Mouse (Mus musculus): ENCODE data around the gene Grik4. TPM values are rescaled to one million over a fixed set of nuclear protein-coding genes. Genes with fewer than 3 reads are reported as not detected.
"Not testable (repeated sequence)": the region's sequence is repeated elsewhere in the genome, so short reads cannot be mapped to it uniquely, and the experiment has no call there.

The Grik4 gene
- 10.4 and 13.2 TPM in 2 replicates for polyA plus RNA-seq (2015; fragmentation: Nextera tagmentation; extraction: Ambion mirVana)

GRCm38 (mm10) chr9:42943781-42944535 lies at the start of gene Grik4:
Grik4 (minus strand) TSS chr9:42944493.
- Histone ChIP-seq H3K4me1 (replicated peaks) (peaks cover 35% of the 10 kb centered on the region), H3K27ac (replicated peaks) (peak within 1 kb of the TSS; percentile 81), H3K27me3 (peaks cover 6% of the 10 kb centered on the region; the same call in 1 of the 2 replicates), H3K4me2 (peak within 1 kb of the TSS; percentile 90), H3K36me3 (no peaks in the 10 kb centered on the region), H3K9me3 (no peaks in the 10 kb centered on the region), H3K9ac (peak within 1 kb of the TSS; percentile 83), H3K4me3 (peak within 1 kb of the TSS; percentile 78)
- ATAC-seq (ENCODE audit: low FRiP score, low read depth) = peak; percentile 39; the same call in 1 of the 2 replicates
- under 1% methylated on average over 42 of the region's 68 CpGs for WGBS

GRCm38 (mm10) chr9:42993659-42994058 lies 49.4 kb upstream of the Grik4 start:
- Histone ChIP-seq H3K9me3 (no peaks in the 10 kb centered on the region), H3K27me3 (no peaks in the 10 kb centered on the region), H3K36me3 (peaks cover 75% of the 10 kb centered on the region), H3K27ac (replicated peaks) (no peak overlapping the region), H3K4me3 (no peak overlapping the region), H3K4me2 (no peak overlapping the region), H3K4me1 (replicated peaks) (no peaks in the 10 kb centered on the region), H3K9ac (no peak overlapping the region)
- ATAC-seq (ENCODE audit: low FRiP score, low read depth) = no peak
- WGBS = 94% methylated on average over 4 of the region's 4 CpGs

- no peaks in the 10 kb centered on the region for H3K27me3 ChIP-seq
- H3K27ac ChIP-seq (replicated peaks) = no peak overlapping the region
- H3K9me3 ChIP-seq = no peaks in the 10 kb centered on the region
- no peak overlapping the region for H3K4me3 ChIP-seq
- no peak overlapping the region for H3K9ac ChIP-seq
- H3K4me2 ChIP-seq = no peak overlapping the region
- 89% methylated on average over 4 of the region's 4 CpGs for WGBS
- H3K36me3 ChIP-seq = peaks cover 75% of the 10 kb centered on the region
- H3K4me1 ChIP-seq (replicated peaks) = no peaks in the 10 kb centered on the region
- no peak for ATAC-seq (ENCODE audit: low FRiP score, low read depth)
Observed at GRCm38 (mm10) chr9:42987988-42988387, 43.7 kb upstream of the Grik4 start.

DNA sequence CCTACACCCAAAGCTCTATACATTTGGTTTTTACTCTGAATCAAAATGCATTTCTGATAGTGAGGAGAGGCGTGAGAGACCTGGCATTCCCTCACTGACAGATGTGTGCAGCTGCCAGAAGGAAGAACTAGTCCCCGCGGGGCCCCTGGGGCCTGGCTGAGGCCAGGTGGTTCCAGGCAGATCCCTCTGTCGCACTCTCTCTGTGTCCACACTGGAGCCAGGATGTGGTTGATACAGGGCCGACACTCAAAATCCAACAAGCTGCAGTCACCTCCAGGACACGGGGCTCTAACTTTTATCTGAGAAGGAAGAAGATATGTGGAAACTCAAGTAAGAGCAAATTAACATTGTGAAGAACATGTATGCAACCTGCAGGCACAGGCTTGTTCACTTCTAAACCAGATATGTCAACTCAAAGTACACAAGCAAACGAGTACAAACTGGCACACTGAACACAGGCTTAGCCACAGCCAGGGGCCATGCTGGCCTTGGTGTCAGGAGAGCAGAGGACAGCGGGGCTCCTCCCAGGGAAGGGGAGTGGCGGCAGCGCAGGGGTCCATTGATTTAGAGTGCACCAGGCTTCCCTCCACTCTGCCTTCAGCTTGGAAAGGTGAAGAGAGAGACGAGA lies 24.7 kb upstream of the Grik4 start:
- H3K4me2 ChIP-seq = no peak overlapping the region
- no peak overlapping the region for H3K9ac ChIP-seq
- H3K4me1 ChIP-seq (replicated peaks) = 0 out of 2 replicates have a peak, but pooled peaks cover 4% of the 10 kb centered on the region
- no peak overlapping the region for H3K4me3 ChIP-seq
- no peaks in the 10 kb centered on the region for H3K9me3 ChIP-seq
- ATAC-seq (ENCODE audit: low FRiP score, low read depth) = no peak
- WGBS = 74% methylated on average over 11 of the region's 11 CpGs
- peaks cover 69% of the 10 kb centered on the region for H3K36me3 ChIP-seq
- no peak overlapping the region for H3K27ac ChIP-seq (replicated peaks)
- H3K27me3 ChIP-seq = no peaks in the 10 kb centered on the region

DNA sequence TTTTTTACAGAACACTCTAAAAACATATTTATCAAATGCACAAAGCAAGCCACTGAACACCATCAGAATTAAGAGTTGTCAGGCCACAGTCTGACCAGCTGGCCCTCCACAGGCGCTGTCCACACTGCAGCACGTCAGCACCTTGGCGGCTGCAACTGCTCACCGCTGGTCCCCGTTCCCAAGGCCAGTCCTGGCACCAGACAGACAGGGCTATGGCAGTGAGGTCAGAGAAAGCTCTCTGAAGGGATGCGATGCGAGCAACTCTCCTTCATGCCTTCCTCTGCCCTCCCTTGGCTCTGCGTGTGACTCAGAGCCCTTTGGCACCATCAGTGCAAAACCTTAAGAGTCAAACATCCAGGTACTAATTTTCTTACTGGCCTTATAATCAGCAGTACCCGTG lies 23.4 kb upstream of the Grik4 start:
- no peak overlapping the region for H3K4me3 ChIP-seq
- H3K9me3 ChIP-seq = no peaks in the 10 kb centered on the region
- ATAC-seq (ENCODE audit: low FRiP score, low read depth) = no peak
- H3K9ac ChIP-seq = no peak overlapping the region
- H3K4me1 ChIP-seq (replicated peaks) = 0 out of 2 replicates have a peak, but pooled peaks cover 5% of the 10 kb centered on the region
- H3K4me2 ChIP-seq = no peak overlapping the region
- no peaks in the 10 kb centered on the region for H3K27me3 ChIP-seq
- peaks cover 62% of the 10 kb centered on the region for H3K36me3 ChIP-seq
- 85% methylated on average over 9 of the region's 9 CpGs for WGBS
- no peak overlapping the region for H3K27ac ChIP-seq (replicated peaks)

- not testable (repeated sequence) for H3K27ac ChIP-seq (replicated peaks); ATAC-seq (ENCODE audit: low FRiP score, low read depth); H3K9ac ChIP-seq; H3K4me3 ChIP-seq; H3K9me3 ChIP-seq; H3K4me1 ChIP-seq (replicated peaks); H3K27me3 ChIP-seq; H3K4me2 ChIP-seq
- 90% methylated on average over 3 of the region's 3 CpGs for WGBS
- peaks cover 33% of the 10 kb centered on the region for H3K36me3 ChIP-seq
Observed at GRCm38 (mm10) chr9:42964809-42965208, 20.5 kb upstream of the Grik4 start.

GRCm38 (mm10) chr9:42964366-42964765 lies 20.1 kb upstream of the Grik4 start:
- 68% methylated on average over 12 of the region's 12 CpGs for WGBS
- Histone ChIP-seq H3K4me2 (no peak overlapping the region), H3K9me3 (no peaks in the 10 kb centered on the region), H3K27me3 (no peaks in the 10 kb centered on the region), H3K9ac (no peak overlapping the region), H3K36me3 (peaks cover 29% of the 10 kb centered on the region), H3K4me3 (no peak overlapping the region), H3K27ac (replicated peaks) (no peak overlapping the region), H3K4me1 (replicated peaks) (0 out of 2 replicates have a peak, but pooled peaks cover 8% of the 10 kb centered on the region)
- ATAC-seq (ENCODE audit: low FRiP score, low read depth) = no peak

DNA sequence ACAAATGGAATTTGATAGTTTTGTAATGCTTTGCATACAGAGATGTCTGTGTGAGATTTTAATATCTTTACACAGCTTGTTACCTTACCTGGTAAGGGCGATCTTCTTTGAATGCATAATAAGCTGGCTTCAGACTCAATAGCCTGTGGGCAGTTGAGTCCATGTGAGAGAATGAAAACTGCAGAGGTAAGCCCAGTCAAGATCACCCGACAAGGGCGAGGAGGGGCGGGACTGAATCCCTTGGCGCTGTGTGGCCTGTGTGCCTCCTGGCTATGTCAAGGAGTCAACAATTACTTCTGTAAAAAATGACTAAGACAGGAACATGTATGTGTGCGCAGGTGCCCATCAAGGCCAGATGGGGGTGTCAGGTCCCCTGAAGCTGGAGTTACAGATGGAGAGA lies 18.2 kb upstream of the Grik4 start:
- 0 out of 2 replicates have a peak overlapping the region, but pooled peaks have one; percentile 20 for H3K27ac ChIP-seq (replicated peaks)
- whole genome bisulfite sequencing = 78% methylated on average over 6 of the region's 6 CpGs
- H3K4me2 ChIP-seq = no peak overlapping the region
- no peaks in the 10 kb centered on the region for H3K27me3 ChIP-seq
- H3K9me3 ChIP-seq = no peaks in the 10 kb centered on the region
- no peak overlapping the region for H3K9ac ChIP-seq
- peaks cover 14% of the 10 kb centered on the region; the same call in 1 of the 2 replicates for H3K36me3 ChIP-seq
- H3K4me3 ChIP-seq = no peak overlapping the region
- 0 out of 2 replicates have a peak, but pooled peaks have one; percentile 35 for ATAC-seq (ENCODE audit: low FRiP score, low read depth)
- H3K4me1 ChIP-seq (replicated peaks) = peaks cover 8% of the 10 kb centered on the region

DNA sequence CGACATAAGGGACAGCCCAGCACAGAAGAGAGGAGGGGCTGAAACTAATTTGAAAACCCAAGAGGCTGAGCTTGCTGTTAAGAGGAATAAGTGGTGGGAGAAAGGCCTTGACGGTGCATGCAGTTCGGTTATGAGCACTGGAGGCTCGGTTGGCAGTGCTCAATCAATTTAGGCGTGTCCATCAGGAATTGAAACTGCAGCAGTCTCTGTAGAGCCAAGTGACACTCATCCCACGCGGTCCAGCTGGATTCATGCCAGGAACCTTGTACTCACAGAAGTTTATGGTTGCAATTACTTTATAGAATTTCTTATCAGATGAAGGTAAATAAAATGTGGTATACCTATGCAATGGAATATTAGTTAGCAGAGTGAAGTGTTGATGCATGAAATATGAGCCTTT lies 14.1 kb upstream of the Grik4 start:
- Histone ChIP-seq H3K4me1 (replicated peaks) (peaks cover 14% of the 10 kb centered on the region), H3K27me3 (no peaks in the 10 kb centered on the region), H3K9ac (no peak overlapping the region), H3K27ac (replicated peaks) (no peak overlapping the region), H3K9me3 (no peaks in the 10 kb centered on the region), H3K4me2 (no peak overlapping the region), H3K36me3 (no peaks in the 10 kb centered on the region), H3K4me3 (no peak overlapping the region)
- 46% methylated on average over 7 of the region's 7 CpGs for WGBS
- ATAC-seq (ENCODE audit: low FRiP score, low read depth) = no peak

- Histone ChIP-seq H3K9ac (no peak overlapping the region), H3K27me3 (peaks cover 6% of the 10 kb centered on the region; the same call in 1 of the 2 replicates), H3K36me3 (no peaks in the 10 kb centered on the region), H3K4me1 (replicated peaks) (peaks cover 3% of the 10 kb centered on the region), H3K4me2 (no peak overlapping the region), H3K27ac (replicated peaks) (no peak overlapping the region), H3K9me3 (no peaks in the 10 kb centered on the region), H3K4me3 (no peak overlapping the region)
- ATAC-seq (ENCODE audit: low FRiP score, low read depth) = no peak
- 67% methylated on average over 1 of the region's 1 CpGs for WGBS
Observed at GRCm38 (mm10) chr9:42948381-42948780, 4.1 kb upstream of the Grik4 start.

- no peak for ATAC-seq (ENCODE audit: low FRiP score, low read depth)
- Histone ChIP-seq H3K36me3 (no peaks in the 10 kb centered on the region), H3K4me2 (peak overlapping the region; percentile 90), H3K27ac (replicated peaks) (no peak overlapping the region), H3K4me1 (replicated peaks) (peaks cover 32% of the 10 kb centered on the region), H3K9ac (no peak overlapping the region), H3K4me3 (no peak overlapping the region), H3K27me3 (peaks cover 6% of the 10 kb centered on the region; the same call in 1 of the 2 replicates), H3K9me3 (no peaks in the 10 kb centered on the region)
- WGBS = 80% methylated on average over 7 of the region's 7 CpGs
Observed at GRCm38 (mm10) chr9:42945174-42945573, 881 bp upstream of the Grik4 start.

DNA sequence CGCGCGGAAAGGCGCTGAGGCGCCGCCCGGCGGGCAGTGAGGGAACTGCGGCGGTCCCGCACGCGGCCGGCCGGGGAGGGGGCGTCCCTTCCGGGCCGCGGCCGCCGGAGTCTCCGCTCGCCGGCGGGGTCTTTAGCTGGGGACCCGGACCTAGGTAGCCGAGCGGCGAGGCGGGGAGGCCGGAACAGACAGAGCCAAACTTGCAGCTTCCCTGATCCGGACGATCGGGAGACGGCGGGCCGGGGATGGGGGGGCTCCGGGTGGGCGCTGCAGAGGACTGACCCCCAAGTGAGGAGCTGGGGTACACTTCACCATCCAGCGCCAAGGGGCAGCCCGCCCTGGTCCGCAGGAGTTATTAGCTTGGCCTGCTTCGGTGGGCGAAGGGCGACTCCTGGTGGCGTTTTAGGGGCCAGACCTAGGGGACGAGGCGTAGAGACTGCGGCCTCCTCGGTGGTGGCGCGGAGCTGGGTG lies 278 bp upstream of the Grik4 start:
- Histone ChIP-seq H3K36me3 (no peaks in the 10 kb centered on the region), H3K9me3 (no peaks in the 10 kb centered on the region), H3K4me1 (replicated peaks) (peaks cover 35% of the 10 kb centered on the region), H3K9ac (peak overlapping the region; percentile 83), H3K4me2 (peak overlapping the region; percentile 90), H3K27ac (replicated peaks) (peak overlapping the region; percentile 81), H3K27me3 (peaks cover 6% of the 10 kb centered on the region; the same call in 1 of the 2 replicates), H3K4me3 (peak overlapping the region; percentile 78)
- ATAC-seq (ENCODE audit: low FRiP score, low read depth) = peak; percentile 89
- WGBS = 1% methylated on average over 52 of the region's 52 CpGs
